Mouse (Mus musculus) midbrain, embryonic 16.5 days (tissue): ENCODE results near the gene Usp2. TPM values are rescaled to one million over a fixed set of nuclear protein-coding genes. Genes with fewer than 3 reads are reported as not detected.
A peak's percentile ranks its signal among the peaks of the same experiment; 100 is the strongest.

Experiments
- ATAC-seq: fragments of 200-750 bp; cut with Nextera tagmentation; 2 replicates; pipeline ENCODE4 v1.8.0; 2017; ENCODE audit warnings: moderate TSS enrichment
- H3K27ac ChIP-seq: fragments of 300-500 bp; sonication (generic); 2 replicates; pipeline ENCODE4 v1.5.1; 2014; ENCODE audit warnings: mild to moderate bottlenecking, low read length, mixed read lengths
- H3K27me3 ChIP-seq: fragments of 300-500 bp; sonication (generic); 2 replicates; pipeline ENCODE4 v1.6.1; 2014; ENCODE audit warnings: low read depth, low read length, mixed read lengths; ENCODE audit not compliant: control insufficient read depth, insufficient read depth
- H3K36me3 ChIP-seq: fragments of 300-500 bp; sonication (generic); 2 replicates; pipeline ENCODE4 v1.6.1; 2014; ENCODE audit warnings: mild to moderate bottlenecking, low read length, moderate library complexity, mixed read lengths; ENCODE audit not compliant: control insufficient read depth, insufficient read depth
- H3K4me1 ChIP-seq: fragments of 300-500 bp; sonication (generic); 2 replicates; pipeline ENCODE4 v1.6.1; 2014; ENCODE audit warnings: mild to moderate bottlenecking, low read length, mixed read lengths; ENCODE audit not compliant: control insufficient read depth, insufficient read depth
- H3K4me2 ChIP-seq: fragments of 300-500 bp; sonication (generic); 2 replicates; pipeline ENCODE4 v1.6.1; 2014; ENCODE audit warnings: mild to moderate bottlenecking, low read length, mixed read lengths
- H3K4me3 ChIP-seq: fragments of 300-500 bp; sonication (generic); 2 replicates; pipeline ENCODE4 v1.5.1; 2014; ENCODE audit warnings: low read depth, mild to moderate bottlenecking, low read length, moderate library complexity, mixed read lengths
- H3K9ac ChIP-seq: fragments of 300-500 bp; sonication (generic); 2 replicates; pipeline ENCODE4 v1.6.1; 2014; ENCODE audit warnings: low read depth, low read length, mixed read lengths
- H3K9me3 ChIP-seq: fragments of 300-500 bp; sonication (generic); replicated peaks from 2 replicates; pipeline ENCODE4 v1.6.1; 2014; ENCODE audit warnings: mild to moderate bottlenecking, low read length, mixed read lengths; ENCODE audit not compliant: control insufficient read depth, poor library complexity, severe bottlenecking
- WGBS: fragments of 180-500 bp; shearing (Covaris S2); extraction: QIAGEN DNeasy Blood & Tissue Kit; methylation state at CpG from one replicate; pipeline ENCODE4 v1.1.7; 2014; 5-methylcytosine and 5-hydroxymethylcytosine counted together
- polyA plus RNA-seq: library from polyadenylated mRNA; unstranded; fragments of >200 nt; fragmentation: Nextera tagmentation; extraction: Ambion mirVana; gene quantifications from 2 replicates; pipeline ENCODE4 v1.2.1, GENCODE M21; 2015

Gene Usp2
- polyA plus RNA-seq, 1 experiment from 2014 or later, result 9.7 TPM

DNA sequence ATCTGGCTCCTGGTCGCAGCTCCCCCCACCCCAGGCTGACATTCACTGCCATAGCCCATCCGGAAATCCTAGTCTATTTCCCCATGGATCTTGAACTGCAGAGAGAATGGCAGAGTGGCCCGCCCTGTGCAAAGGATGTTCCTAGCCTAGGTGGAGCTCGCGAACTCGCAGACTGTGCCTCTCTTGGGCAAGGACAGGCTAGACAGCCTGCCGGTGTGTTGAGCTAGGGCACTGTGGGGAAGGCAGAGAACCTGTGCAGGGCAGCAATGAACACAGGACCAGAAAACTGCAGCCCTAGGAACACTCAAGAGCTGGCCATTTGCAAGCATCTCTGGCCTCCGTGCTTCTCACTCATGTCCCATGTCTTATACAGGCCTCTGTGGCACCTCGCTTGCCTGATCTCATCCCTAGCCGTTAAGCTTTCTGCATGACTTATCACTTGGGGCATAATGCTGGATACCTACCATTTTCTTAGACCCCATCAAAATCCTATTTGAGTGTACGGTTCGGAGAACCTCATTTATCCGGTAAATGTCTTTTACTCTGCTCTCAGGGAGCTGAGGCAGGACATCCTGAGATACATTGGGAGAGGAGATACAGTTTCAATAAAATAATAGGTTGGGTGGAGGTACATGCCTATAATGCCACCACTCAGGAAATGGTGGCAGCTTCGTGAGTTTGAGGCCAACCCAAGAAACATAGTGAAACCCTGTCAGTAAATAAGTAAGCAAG lies 22.2 kb upstream of the Usp2 start:
- WGBS, result 40% methylated on average over 14 of the region's 14 CpGs
- no peak overlapping the region for H3K9ac ChIP-seq
- H3K27ac ChIP-seq, result no peak overlapping the region
- no peaks in the 10 kb centered on the region for H3K9me3 ChIP-seq
- H3K36me3 ChIP-seq, result no peaks in the 10 kb centered on the region
- peaks cover 16% of the 10 kb centered on the region for H3K27me3 ChIP-seq
- peak overlapping the region; percentile 62 for H3K4me2 ChIP-seq
- H3K4me3 ChIP-seq, result peak overlapping the region; percentile 43; the same call in 1 of the 2 replicates
- no peak for ATAC-seq
- peaks cover 16% of the 10 kb centered on the region; the same call in 1 of the 2 replicates for H3K4me1 ChIP-seq

GRCm38 (mm10) chr9:44045158-44045883 lies 21.5 kb upstream of the Usp2 start:
- WGBS, result 71% methylated on average over 3 of the region's 3 CpGs
- no peak for ATAC-seq
- no peaks in the 10 kb centered on the region for H3K9me3 ChIP-seq

DNA sequence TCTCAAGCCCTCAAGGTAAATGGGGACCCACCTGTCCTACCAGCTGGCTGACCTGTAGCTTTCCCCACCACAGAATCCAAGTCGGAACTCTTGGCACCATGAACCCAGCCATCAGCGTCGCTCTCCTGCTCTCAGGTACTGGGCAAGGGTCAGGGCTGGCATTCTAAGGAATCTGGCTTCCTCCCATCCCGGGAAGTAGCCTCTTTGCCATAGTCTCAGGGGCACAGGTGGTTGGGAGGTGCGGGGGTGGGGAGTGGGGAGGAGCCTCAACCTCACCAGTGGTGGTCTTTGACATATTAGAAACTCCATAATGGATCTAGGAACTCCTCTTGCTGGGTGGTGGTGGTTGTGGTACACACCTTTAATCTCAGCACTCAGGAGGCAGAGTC lies 20.9 kb upstream of the Usp2 start:
- no peak for ATAC-seq

More at GRCm38 (mm10) chr9:44045158-44045883, 21.5 kb upstream of the Usp2 start:
- Histone ChIP-seq H3K4me1 (peaks cover 16% of the 10 kb centered on the region; the same call in 1 of the 2 replicates), H3K36me3 (no peaks in the 10 kb centered on the region), H3K27me3 (peaks cover 16% of the 10 kb centered on the region), H3K4me2 (no peak overlapping the region), H3K27ac (no peak overlapping the region), H3K4me3 (no peak overlapping the region), H3K9ac (no peak overlapping the region)

DNA sequence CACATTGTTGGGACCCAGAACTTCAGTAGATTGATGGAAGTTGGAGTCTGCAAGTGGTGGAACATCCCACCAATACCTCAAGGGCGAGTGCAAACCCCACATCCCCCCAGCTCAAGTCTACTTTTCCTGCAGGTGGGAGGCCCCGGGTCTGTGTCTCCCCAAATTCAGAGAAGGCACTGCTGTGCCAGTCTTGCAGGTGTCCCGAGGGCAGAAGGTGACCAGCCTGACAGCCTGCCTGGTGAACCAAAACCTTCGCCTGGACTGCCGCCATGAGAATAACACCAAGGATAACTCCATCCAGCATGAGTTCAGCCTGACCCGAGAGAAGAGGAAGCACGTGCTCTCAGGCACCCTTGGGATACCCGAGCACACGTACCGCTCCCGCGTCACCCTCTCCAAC lies 20.4 kb upstream of the Usp2 start:
- no peak for ATAC-seq
- peaks cover 16% of the 10 kb centered on the region for H3K27me3 ChIP-seq
- H3K27ac ChIP-seq, result no peak overlapping the region
- H3K4me3 ChIP-seq, result no peak overlapping the region
- peaks cover 16% of the 10 kb centered on the region; the same call in 1 of the 2 replicates for H3K4me1 ChIP-seq
- no peak overlapping the region for H3K4me2 ChIP-seq
- H3K9ac ChIP-seq, result no peak overlapping the region
- WGBS, result 89% methylated on average over 12 of the region's 12 CpGs
- no peaks in the 10 kb centered on the region for H3K9me3 ChIP-seq
- no peaks in the 10 kb centered on the region for H3K36me3 ChIP-seq

More for the DNA sequence above, 20.9 kb upstream of the Usp2 start:
- no peak overlapping the region for H3K4me2 ChIP-seq
- 86% methylated on average over 5 of the region's 5 CpGs for WGBS
- no peaks in the 10 kb centered on the region for H3K9me3 ChIP-seq
- peaks cover 16% of the 10 kb centered on the region; the same call in 1 of the 2 replicates for H3K4me1 ChIP-seq
- no peak overlapping the region for H3K9ac ChIP-seq
- no peaks in the 10 kb centered on the region for H3K36me3 ChIP-seq
- H3K27ac ChIP-seq, result no peak overlapping the region
- H3K4me3 ChIP-seq, result no peak overlapping the region
- H3K27me3 ChIP-seq, result peaks cover 16% of the 10 kb centered on the region

DNA sequence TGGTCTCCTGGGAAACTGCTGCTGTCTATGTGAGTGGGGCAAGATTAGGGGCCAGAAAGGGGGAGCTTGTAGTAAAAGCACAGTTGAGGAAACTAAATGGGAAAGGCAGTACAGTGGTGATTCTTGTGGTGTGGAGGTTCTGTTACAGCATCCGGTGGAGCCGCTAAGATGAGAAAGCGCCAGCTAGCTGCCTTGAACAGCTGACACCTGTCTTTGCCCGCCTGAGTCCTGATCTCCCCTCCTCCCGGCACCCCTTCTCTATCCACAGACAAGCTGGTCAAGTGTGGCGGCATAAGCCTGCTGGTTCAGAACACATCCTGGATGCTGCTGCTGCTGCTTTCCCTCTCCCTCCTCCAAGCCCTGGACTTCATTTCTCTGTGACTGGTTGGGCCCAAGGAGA lies 19.8 kb upstream of the Usp2 start:
- H3K36me3 ChIP-seq, result no peaks in the 10 kb centered on the region
- H3K4me2 ChIP-seq, result no peak overlapping the region
- peaks cover 16% of the 10 kb centered on the region for H3K27me3 ChIP-seq
- H3K4me1 ChIP-seq, result peaks cover 16% of the 10 kb centered on the region; the same call in 1 of the 2 replicates
- WGBS, result 59% methylated on average over 6 of the region's 6 CpGs
- ATAC-seq, result no peak
- H3K9me3 ChIP-seq, result no peaks in the 10 kb centered on the region
- H3K4me3 ChIP-seq, result no peak overlapping the region
- no peak overlapping the region for H3K27ac ChIP-seq
- no peak overlapping the region for H3K9ac ChIP-seq

DNA sequence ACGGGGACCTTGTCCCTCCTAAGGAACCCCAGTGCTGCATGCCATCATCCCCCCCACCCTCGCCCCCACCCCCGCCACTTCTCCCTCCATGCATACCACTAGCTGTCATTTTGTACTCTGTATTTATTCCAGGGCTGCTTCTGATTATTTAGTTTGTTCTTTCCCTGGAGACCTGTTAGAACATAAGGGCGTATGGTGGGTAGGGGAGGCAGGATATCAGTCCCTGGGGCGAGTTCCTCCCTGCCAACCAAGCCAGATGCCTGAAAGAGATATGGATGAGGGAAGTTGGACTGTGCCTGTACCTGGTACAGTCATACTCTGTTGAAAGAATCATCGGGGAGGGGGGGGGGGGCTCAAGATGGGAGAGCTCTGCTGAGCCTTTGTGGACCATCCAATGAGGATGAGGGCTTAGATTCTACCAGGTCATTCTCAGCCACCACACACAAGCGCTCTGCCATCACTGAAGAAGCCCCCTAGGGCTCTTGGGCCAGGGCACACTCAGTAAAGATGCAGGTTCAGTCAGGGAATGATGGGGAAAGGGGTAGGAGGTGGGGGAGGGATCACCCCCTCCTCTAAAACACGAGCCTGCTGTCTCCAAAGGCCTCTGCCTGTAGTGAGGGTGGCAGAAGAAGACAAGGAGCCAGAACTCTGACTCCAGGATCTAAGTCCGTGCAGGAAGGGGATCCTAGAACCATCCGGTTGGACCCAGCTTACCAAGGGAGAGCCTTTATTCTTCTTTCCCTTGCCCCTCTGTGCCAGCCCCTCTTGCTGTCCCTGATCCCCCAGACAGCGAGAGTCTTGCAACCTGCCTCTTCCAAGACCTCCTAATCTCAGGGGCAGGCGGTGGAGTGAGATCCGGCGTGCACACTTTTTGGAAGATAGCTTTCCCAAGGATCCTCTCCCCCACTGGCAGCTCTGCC lies 19.0 kb upstream of the Usp2 start:
- Histone ChIP-seq H3K4me2 (no peak overlapping the region), H3K27me3 (peaks cover 16% of the 10 kb centered on the region), H3K9ac (no peak overlapping the region), H3K27ac (no peak overlapping the region), H3K36me3 (no peaks in the 10 kb centered on the region), H3K4me3 (no peak overlapping the region), H3K4me1 (peaks cover 15% of the 10 kb centered on the region; the same call in 1 of the 2 replicates), H3K9me3 (no peaks in the 10 kb centered on the region)
- ATAC-seq, result no peak
- 82% methylated on average over 14 of the region's 14 CpGs for WGBS

DNA sequence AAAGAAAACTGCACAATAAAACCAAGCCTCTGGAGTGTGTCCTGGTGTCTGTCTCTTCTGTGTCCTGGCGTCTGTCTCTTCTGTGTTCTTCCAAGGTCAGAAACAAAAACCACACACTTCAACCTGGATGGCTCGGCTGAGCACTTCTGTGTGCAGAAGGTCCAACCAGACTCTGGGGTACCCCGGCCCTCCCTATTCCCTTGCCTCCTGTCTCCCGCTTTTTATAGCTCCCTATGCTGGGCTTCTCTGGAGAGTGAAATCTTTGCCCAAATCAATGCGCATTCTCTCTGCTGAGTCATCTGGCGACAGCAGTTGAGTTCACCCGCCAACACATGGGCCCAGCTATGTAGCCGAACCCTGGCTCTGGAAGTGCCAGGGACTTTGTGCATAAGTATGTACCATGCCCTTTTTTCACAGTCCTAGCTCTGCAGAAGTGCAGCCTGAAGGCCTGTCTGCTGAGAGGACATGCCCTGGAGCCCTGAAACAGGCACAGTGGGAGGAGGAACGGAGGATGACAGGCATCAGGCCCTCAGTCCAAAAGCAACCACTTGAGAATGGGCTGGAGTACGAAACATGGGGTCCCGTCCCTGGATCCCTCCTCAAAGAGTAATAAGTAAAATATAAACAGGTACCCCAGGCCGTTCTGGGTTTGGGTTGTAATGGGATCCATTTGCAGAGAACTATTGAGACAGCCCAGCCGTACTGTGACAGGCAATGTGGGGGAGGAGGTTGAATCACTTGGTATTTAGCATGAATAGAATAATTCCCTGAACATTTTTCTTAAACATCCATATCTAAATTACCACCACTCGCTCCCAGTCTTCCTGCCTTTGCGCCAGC lies 18.1 kb upstream of the Usp2 start:
- Histone ChIP-seq H3K4me3 (no peak overlapping the region), H3K27ac (no peak overlapping the region), H3K4me1 (0 out of 2 replicates have a peak, but pooled peaks cover 6% of the 10 kb centered on the region), H3K36me3 (no peaks in the 10 kb centered on the region), H3K27me3 (peaks cover 11% of the 10 kb centered on the region), H3K9ac (no peak overlapping the region), H3K4me2 (no peak overlapping the region), H3K9me3 (no peaks in the 10 kb centered on the region)
- ATAC-seq, result no peak
- WGBS, result 78% methylated on average over 15 of the region's 15 CpGs
